Mouse (Mus musculus): ENCODE measurements around the gene Kat6b. TPM values are rescaled to one million over a fixed set of nuclear protein-coding genes. Genes with fewer than 3 reads are reported as not detected.

Gene Kat6b
- polyA plus RNA-seq (2014; fragmentation: Nextera tagmentation; extraction: Ambion mirVana) = 13.4 and 18.5 TPM in 2 replicates

- H3K4me3 ChIP-seq (ENCODE audit: control insufficient read depth in 1 of 2, insufficient read depth in 1 of 2, low read depth in 1 of 2, low read length in 2 of 2) = no peak within 1 kb of the TSS
- H3K36me3 ChIP-seq (ENCODE audit: control insufficient read depth, insufficient read depth, low read length) = no peaks in the 10 kb centered on the region
- H3K9me3 ChIP-seq (ENCODE audit: control insufficient read depth, low read length) = no peaks in the 10 kb centered on the region
- H3K4me2 ChIP-seq (ENCODE audit: low read length) = no peak within 1 kb of the TSS
- H3K9ac ChIP-seq (ENCODE audit: low read length) = no peak within 1 kb of the TSS
- H3K27ac ChIP-seq (replicated peaks in 1 of 2; ENCODE audit: control insufficient read depth in 1 of 2, insufficient read depth in 1 of 2, low read depth in 2 of 2, low read length in 2 of 2) = no peak within 1 kb of the TSS
- ATAC-seq (ENCODE audit: insufficient number of reproducible peaks, insufficient read depth, low FRiP score, low read depth) = no peak
- WGBS = 93% methylated on average over 7 of the region's 7 CpGs
- H3K4me1 ChIP-seq (ENCODE audit: control insufficient read depth in 2 of 2, insufficient read depth in 2 of 2, low read length in 2 of 2) = no peaks in the 10 kb centered on the region
- H3K27me3 ChIP-seq (ENCODE audit: control insufficient read depth, insufficient read depth, low read length) = no peaks in the 10 kb centered on the region
Measured at GRCm38 (mm10) chr14:21481231-21481630, at the start of gene Kat6b. TSS of gene Kat6b (plus strand) at chr14:21481434.

- peaks cover 8% of the 10 kb centered on the region; the same call in 1 of the 2 replicates for H3K36me3 ChIP-seq (ENCODE audit: control insufficient read depth, insufficient read depth, low read length)
- ATAC-seq (ENCODE audit: insufficient number of reproducible peaks, insufficient read depth, low FRiP score, low read depth) = no peak
- H3K4me1 ChIP-seq (ENCODE audit: control insufficient read depth in 2 of 2, insufficient read depth in 2 of 2, low read length in 2 of 2) = peaks cover 8 to 29% of the 10 kb centered on the region in 2 experiments
- H3K4me3 ChIP-seq (ENCODE audit: control insufficient read depth in 1 of 2, insufficient read depth in 1 of 2, low read depth in 1 of 2, low read length in 2 of 2) = no peak overlapping the region
- 77% methylated on average over 4 of the region's 4 CpGs for WGBS
- H3K9ac ChIP-seq (ENCODE audit: low read length) = no peak overlapping the region
- no peak overlapping the region for H3K27ac ChIP-seq (replicated peaks in 1 of 2; ENCODE audit: control insufficient read depth in 1 of 2, insufficient read depth in 1 of 2, low read depth in 2 of 2, low read length in 2 of 2)
- no peaks in the 10 kb centered on the region for H3K27me3 ChIP-seq (ENCODE audit: control insufficient read depth, insufficient read depth, low read length)
- H3K4me2 ChIP-seq (ENCODE audit: low read length) = no peak overlapping the region
- H3K9me3 ChIP-seq (ENCODE audit: control insufficient read depth, low read length) = no peaks in the 10 kb centered on the region
Measured at GRCm38 (mm10) chr14:21433415-21433814, 47.8 kb upstream of the Kat6b start.

- no peak overlapping the region; the same call in 1 of the 2 replicates for H3K9ac ChIP-seq (ENCODE audit: low read length)
- H3K4me2 ChIP-seq (ENCODE audit: low read length) = no peak overlapping the region
- no peak overlapping the region for H3K27ac ChIP-seq (replicated peaks in 1 of 2; ENCODE audit: control insufficient read depth in 1 of 2, insufficient read depth in 1 of 2, low read depth in 2 of 2, low read length in 2 of 2)
- H3K4me3 ChIP-seq (ENCODE audit: control insufficient read depth in 1 of 2, insufficient read depth in 1 of 2, low read depth in 1 of 2, low read length in 2 of 2) = no peak overlapping the region
- peaks cover 8 to 34% of the 10 kb centered on the region in 2 experiments for H3K4me1 ChIP-seq (ENCODE audit: control insufficient read depth in 2 of 2, insufficient read depth in 2 of 2, low read length in 2 of 2)
- WGBS = 80% methylated on average over 5 of the region's 5 CpGs
- peaks cover 12% of the 10 kb centered on the region; the same call in 1 of the 2 replicates for H3K36me3 ChIP-seq (ENCODE audit: control insufficient read depth, insufficient read depth, low read length)
- no peak for ATAC-seq (ENCODE audit: insufficient number of reproducible peaks, insufficient read depth, low FRiP score, low read depth)
- no peaks in the 10 kb centered on the region for H3K27me3 ChIP-seq (ENCODE audit: control insufficient read depth, insufficient read depth, low read length)
- H3K9me3 ChIP-seq (ENCODE audit: control insufficient read depth, low read length) = no peaks in the 10 kb centered on the region
Measured at GRCm38 (mm10) chr14:21433995-21434394, 47.2 kb upstream of the Kat6b start.

GRCm38 (mm10) chr14:21434686-21435085, 46.5 kb upstream of the Kat6b start:
- Histone ChIP-seq H3K4me1 (ENCODE audit: control insufficient read depth in 2 of 2, insufficient read depth in 2 of 2, low read length in 2 of 2) (peaks cover 8 to 36% of the 10 kb centered on the region in 2 experiments), H3K36me3 (ENCODE audit: control insufficient read depth, insufficient read depth, low read length) (peaks cover 12% of the 10 kb centered on the region; the same call in 1 of the 2 replicates), H3K4me2 (ENCODE audit: low read length) (peak overlapping the region; percentile 40), H3K27me3 (ENCODE audit: control insufficient read depth, insufficient read depth, low read length) (no peaks in the 10 kb centered on the region), H3K9ac (ENCODE audit: low read length) (peak overlapping the region; percentile 38; the same call in 1 of the 2 replicates), H3K4me3 (ENCODE audit: control insufficient read depth in 1 of 2, insufficient read depth in 1 of 2, low read depth in 1 of 2, low read length in 2 of 2) (no peak overlapping the region), H3K27ac (replicated peaks in 1 of 2; ENCODE audit: control insufficient read depth in 1 of 2, insufficient read depth in 1 of 2, low read depth in 2 of 2, low read length in 2 of 2) (peak overlapping the region; percentile 67 to 70), H3K9me3 (ENCODE audit: control insufficient read depth, low read length) (no peaks in the 10 kb centered on the region)
- no peak for ATAC-seq (ENCODE audit: insufficient number of reproducible peaks, insufficient read depth, low FRiP score, low read depth)
- WGBS = 16% methylated on average over 9 of the region's 9 CpGs

GRCm38 (mm10) chr14:21439785-21440184, 41.4 kb upstream of the Kat6b start:
- Histone ChIP-seq H3K4me2 (ENCODE audit: low read length) (no peak overlapping the region), H3K36me3 (ENCODE audit: control insufficient read depth, insufficient read depth, low read length) (0 out of 2 replicates have a peak, but pooled peaks cover 3% of the 10 kb centered on the region), H3K9ac (ENCODE audit: low read length) (no peak overlapping the region), H3K4me3 (ENCODE audit: control insufficient read depth in 1 of 2, insufficient read depth in 1 of 2, low read depth in 1 of 2, low read length in 2 of 2) (no peak overlapping the region), H3K27me3 (ENCODE audit: control insufficient read depth, insufficient read depth, low read length) (no peaks in the 10 kb centered on the region), H3K4me1 (ENCODE audit: control insufficient read depth in 2 of 2, insufficient read depth in 2 of 2, low read length in 2 of 2) (peaks cover 14 to 32% of the 10 kb centered on the region in 2 experiments), H3K9me3 (ENCODE audit: control insufficient read depth, low read length) (peaks cover 3% of the 10 kb centered on the region; the same call in 1 of the 2 replicates), H3K27ac (replicated peaks in 1 of 2; ENCODE audit: control insufficient read depth in 1 of 2, insufficient read depth in 1 of 2, low read depth in 2 of 2, low read length in 2 of 2) (no peak overlapping the region)
- no peak for ATAC-seq (ENCODE audit: insufficient number of reproducible peaks, insufficient read depth, low FRiP score, low read depth)
- 31% methylated on average over 4 of the region's 4 CpGs for WGBS

GRCm38 (mm10) chr14:21440526-21440925, 40.7 kb upstream of the Kat6b start:
- Histone ChIP-seq H3K4me3 (ENCODE audit: control insufficient read depth in 1 of 2, insufficient read depth in 1 of 2, low read depth in 1 of 2, low read length in 2 of 2) (no peak overlapping the region), H3K9me3 (ENCODE audit: control insufficient read depth, low read length) (peaks cover 3% of the 10 kb centered on the region; the same call in 1 of the 2 replicates), H3K4me2 (ENCODE audit: low read length) (no peak overlapping the region), H3K9ac (ENCODE audit: low read length) (no peak overlapping the region), H3K27ac (replicated peaks in 1 of 2; ENCODE audit: control insufficient read depth in 1 of 2, insufficient read depth in 1 of 2, low read depth in 2 of 2, low read length in 2 of 2) (no peak overlapping the region), H3K4me1 (ENCODE audit: control insufficient read depth in 2 of 2, insufficient read depth in 2 of 2, low read length in 2 of 2) (peaks cover 14 to 28% of the 10 kb centered on the region in 2 experiments), H3K36me3 (ENCODE audit: control insufficient read depth, insufficient read depth, low read length) (0 out of 2 replicates have a peak, but pooled peaks cover 3% of the 10 kb centered on the region), H3K27me3 (ENCODE audit: control insufficient read depth, insufficient read depth, low read length) (no peaks in the 10 kb centered on the region)
- no peak for ATAC-seq (ENCODE audit: insufficient number of reproducible peaks, insufficient read depth, low FRiP score, low read depth)
- 90% methylated on average over 2 of the region's 2 CpGs for WGBS

- Histone ChIP-seq H3K9me3 (ENCODE audit: control insufficient read depth, low read length) (peaks cover 3% of the 10 kb centered on the region; the same call in 1 of the 2 replicates), H3K27me3 (ENCODE audit: control insufficient read depth, insufficient read depth, low read length) (no peaks in the 10 kb centered on the region), H3K27ac (replicated peaks in 1 of 2; ENCODE audit: control insufficient read depth in 1 of 2, insufficient read depth in 1 of 2, low read depth in 2 of 2, low read length in 2 of 2) (no peak overlapping the region), H3K4me2 (ENCODE audit: low read length) (no peak overlapping the region), H3K36me3 (ENCODE audit: control insufficient read depth, insufficient read depth, low read length) (0 out of 2 replicates have a peak, but pooled peaks cover 3% of the 10 kb centered on the region), H3K9ac (ENCODE audit: low read length) (no peak overlapping the region), H3K4me3 (ENCODE audit: control insufficient read depth in 1 of 2, insufficient read depth in 1 of 2, low read depth in 1 of 2, low read length in 2 of 2) (no peak overlapping the region), H3K4me1 (ENCODE audit: control insufficient read depth in 2 of 2, insufficient read depth in 2 of 2, low read length in 2 of 2) (peaks cover 13 to 26% of the 10 kb centered on the region in 2 experiments)
- ATAC-seq (ENCODE audit: insufficient number of reproducible peaks, insufficient read depth, low FRiP score, low read depth) = no peak
- 87% methylated on average over 10 of the region's 10 CpGs for WGBS
Measured at GRCm38 (mm10) chr14:21441772-21442533, 39.3 kb upstream of the Kat6b start.

Measured in heart, embryonic 14.5 days (tissue).